Mouse (Mus musculus) heart, embryonic 16.5 days (tissue): Measurements from ENCODE around the gene Zdhhc5. TPM values are rescaled to one million over a fixed set of nuclear protein-coding genes. Genes with fewer than 3 reads are reported as not detected.

Experiments
- ATAC-seq: fragments of 200-750 bp; cut with Nextera tagmentation; replicated peaks from 2 replicates; pipeline ENCODE4 v1.8.0; 2017; ENCODE audit warnings: moderate number of reproducible peaks; ENCODE audit not compliant: insufficient read depth, low FRiP score; ENCODE audit errors: extremely low read depth
- H3K27ac ChIP-seq: fragments of 300-500 bp; sonication (generic); 2 replicates; pipeline ENCODE4 v1.5.1; 2014; ENCODE audit warnings: mild to moderate bottlenecking, low read length, control low read depth, moderate library complexity
- H3K27me3 ChIP-seq: fragments of 300-500 bp; sonication (generic); 2 replicates; pipeline ENCODE4 v1.6.1; 2014; ENCODE audit warnings: low read length, mixed read lengths; ENCODE audit not compliant: control insufficient read depth, insufficient read depth
- H3K36me3 ChIP-seq: fragments of 300-500 bp; sonication (generic); 2 replicates; pipeline ENCODE4 v1.6.1; 2014; ENCODE audit not compliant: control insufficient read depth, insufficient read depth
- H3K4me1 ChIP-seq: fragments of 300-500 bp; sonication (generic); 2 replicates; pipeline ENCODE4 v1.6.1; 2014; ENCODE audit warnings: low read length, mixed read lengths; ENCODE audit not compliant: control insufficient read depth, insufficient read depth
- H3K4me2 ChIP-seq: fragments of 300-500 bp; sonication (generic); 2 replicates; pipeline ENCODE4 v1.6.1; 2014; ENCODE audit warnings: low read depth, mild to moderate bottlenecking, control low read depth, low read length
- H3K4me3 ChIP-seq: fragments of 300-500 bp; sonication (generic); 2 replicates; pipeline ENCODE4 v1.5.1; 2014; ENCODE audit warnings: mild to moderate bottlenecking, control low read depth, low read length
- H3K9ac ChIP-seq: fragments of 300-500 bp; sonication (generic); 2 replicates; pipeline ENCODE4 v1.6.1; 2014; ENCODE audit warnings: low read length, control low read depth
- H3K9me3 ChIP-seq: fragments of 300-500 bp; sonication (generic); replicated peaks from 2 replicates; pipeline ENCODE4 v1.6.1; 2016; ENCODE audit warnings: low read length; ENCODE audit not compliant: control insufficient read depth
- WGBS: fragments of 180-500 bp; shearing (Covaris S2); extraction: QIAGEN DNeasy Blood & Tissue Kit; methylation state at CpG from one replicate; pipeline ENCODE4 v1.1.7; 2014; 5-methylcytosine and 5-hydroxymethylcytosine counted together
- polyA plus RNA-seq: library from polyadenylated mRNA; unstranded; fragments of >200 nt; fragmentation: Nextera tagmentation; extraction: Ambion mirVana; gene quantifications from 2 replicates; pipeline ENCODE4 v1.2.1, GENCODE M21; 2015

Gene Zdhhc5
- polyA plus RNA-seq, 1 experiment from 2014 or later: 21.7 TPM

DNA sequence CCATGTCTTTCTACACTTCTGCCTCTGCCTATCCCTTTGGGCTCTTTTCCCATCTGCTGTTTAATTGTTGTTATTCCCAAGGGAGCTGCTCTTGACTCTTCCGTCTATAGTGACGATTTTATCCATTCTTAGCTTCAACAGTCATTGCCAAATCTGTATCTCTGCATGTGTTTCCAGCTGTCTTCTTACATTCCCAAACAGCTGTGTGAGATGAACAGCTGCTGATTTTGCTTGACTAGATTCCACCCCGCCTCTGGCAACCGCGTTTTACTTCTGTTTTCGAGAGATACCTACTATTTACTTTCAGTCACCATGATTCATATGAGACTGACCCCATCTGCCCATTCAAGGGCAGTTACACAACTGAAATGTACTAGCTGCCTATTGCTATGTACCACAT is 35.1 kb upstream of the Zdhhc5 start:
- H3K4me1 ChIP-seq: no peaks in the 10 kb centered on the region
- H3K36me3 ChIP-seq: no peaks in the 10 kb centered on the region
- no peaks in the 10 kb centered on the region for H3K27me3 ChIP-seq
- no peak overlapping the region for H3K9ac ChIP-seq
- no peak overlapping the region for H3K4me3 ChIP-seq
- ATAC-seq: no peak
- no peak overlapping the region for H3K4me2 ChIP-seq
- no peak overlapping the region for H3K27ac ChIP-seq
- WGBS: 52% methylated on average over 6 of the region's 6 CpGs
- H3K9me3 ChIP-seq: no peaks in the 10 kb centered on the region

DNA sequence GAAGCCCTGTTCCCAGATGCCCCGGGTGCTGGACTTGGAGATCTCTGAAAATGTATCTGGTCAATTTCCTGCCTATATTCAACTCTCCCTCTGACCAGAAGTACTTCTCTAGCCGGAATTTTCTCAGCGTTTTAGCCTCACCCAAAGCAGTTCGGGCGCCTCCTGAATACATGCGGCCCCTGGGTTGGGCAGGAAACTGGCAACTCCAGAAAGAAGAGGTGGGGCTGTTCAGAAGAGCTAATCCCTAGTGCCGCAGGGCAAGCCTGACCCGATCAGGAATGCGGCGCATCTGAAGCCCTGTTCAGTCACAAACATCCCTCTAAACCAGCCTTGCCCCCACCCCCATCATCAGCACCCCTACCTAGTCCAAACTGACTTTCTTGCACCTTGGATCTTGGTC is 29.1 kb upstream of the Zdhhc5 start:
- ATAC-seq: peak; percentile 25
- peak overlapping the region; percentile 89 for H3K4me2 ChIP-seq
- 6% methylated on average over 10 of the region's 10 CpGs for WGBS

DNA sequence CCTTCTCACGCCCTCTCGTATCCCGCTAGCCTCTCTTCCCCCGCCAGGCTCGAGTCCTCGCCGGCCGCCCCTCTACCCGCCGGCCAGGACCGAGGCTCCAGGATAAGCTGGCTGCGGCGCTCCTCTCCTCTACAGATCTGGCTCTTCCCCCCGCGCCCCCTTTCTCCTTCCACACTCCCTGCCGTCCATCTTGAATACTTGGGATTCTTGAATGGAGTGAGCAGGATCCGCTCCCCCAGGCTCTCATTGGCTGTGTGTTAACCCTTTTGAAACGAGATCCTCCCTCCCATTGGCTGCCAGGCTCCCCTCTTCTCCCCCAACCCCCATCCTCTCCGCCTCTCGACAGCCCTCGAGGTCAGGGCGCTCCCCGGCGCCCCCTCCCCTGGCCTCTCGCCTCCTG is 28.6 kb upstream of the Zdhhc5 start, which contains the start of gene Gm19426:
Gene Gm19426 (minus strand): TSS at position 95 of the 400 bp plus-strand sequence.
- WGBS: 0% methylated on average over 25 of the region's 25 CpGs

More for the DNA sequence above, 29.1 kb upstream of the Zdhhc5 start:
- Histone ChIP-seq H3K9ac (peak overlapping the region; percentile 71), H3K27ac (peak overlapping the region; percentile 100), H3K36me3 (no peaks in the 10 kb centered on the region), H3K27me3 (no peaks in the 10 kb centered on the region), H3K4me1 (peaks cover 28% of the 10 kb centered on the region), H3K9me3 (no peaks in the 10 kb centered on the region), H3K4me3 (peak overlapping the region; percentile 94)

DNA sequence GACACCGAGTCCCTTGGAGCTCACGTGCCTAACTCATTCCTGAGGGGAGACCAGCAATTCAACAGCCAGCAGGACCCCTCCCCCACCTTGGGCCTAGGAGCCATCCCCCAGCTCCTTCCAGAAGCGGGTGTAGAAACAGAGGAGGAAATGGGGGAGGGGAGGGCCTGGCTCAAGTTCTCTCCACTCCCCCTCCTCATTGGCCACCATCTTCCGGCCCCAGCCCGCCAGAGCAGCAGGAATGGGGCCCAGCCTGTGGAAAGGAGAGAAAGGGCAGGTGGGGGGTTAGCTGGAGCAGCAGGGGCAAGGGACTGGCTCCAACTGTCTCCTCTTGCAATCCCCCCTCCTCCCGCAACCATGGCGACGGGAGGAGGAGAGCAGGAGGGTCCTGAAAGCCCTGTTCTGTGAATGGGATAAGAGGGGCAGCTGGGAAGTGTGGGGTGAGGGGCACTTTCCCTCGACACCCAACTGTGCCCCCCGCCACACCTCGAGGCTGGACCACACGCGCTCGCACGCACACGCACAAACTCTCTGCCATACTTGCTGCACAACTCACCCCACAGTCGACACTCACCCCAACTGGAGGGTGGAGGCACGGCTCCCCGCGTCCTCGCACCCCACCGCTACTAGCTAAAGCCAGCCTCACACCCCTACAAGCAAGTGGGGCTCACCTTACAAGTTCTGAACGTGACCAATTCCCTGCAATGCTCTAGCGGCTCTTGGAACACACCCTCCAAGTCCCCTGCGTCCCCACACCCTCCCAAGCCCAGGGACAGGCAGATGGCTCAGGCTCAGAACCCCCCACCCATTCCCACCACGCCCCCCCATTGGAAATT is 27.7 kb upstream of the Zdhhc5 start:
- peaks cover 37% of the 10 kb centered on the region for H3K4me1 ChIP-seq
- ATAC-seq: peak; percentile 38
- peak overlapping the region; percentile 100 for H3K27ac ChIP-seq
- no peaks in the 10 kb centered on the region for H3K27me3 ChIP-seq
- no peaks in the 10 kb centered on the region for H3K9me3 ChIP-seq
- peak overlapping the region; percentile 94 for H3K4me3 ChIP-seq
- H3K9ac ChIP-seq: peak overlapping the region; percentile 99
- no peaks in the 10 kb centered on the region for H3K36me3 ChIP-seq
- H3K4me2 ChIP-seq: peak overlapping the region; percentile 89
- WGBS: 2% methylated on average over 26 of the region's 26 CpGs

More for the DNA sequence above, 28.6 kb upstream of the Zdhhc5 start, which contains the start of gene Gm19426:
- H3K4me2 ChIP-seq: peak within 1 kb of the TSS; percentile 89
- H3K27me3 ChIP-seq: no peaks in the 10 kb centered on the region
- peak within 1 kb of the TSS; percentile 100 for H3K27ac ChIP-seq
- H3K36me3 ChIP-seq: no peaks in the 10 kb centered on the region
- peak within 1 kb of the TSS; percentile 99 for H3K9ac ChIP-seq
- H3K4me1 ChIP-seq: peaks cover 33% of the 10 kb centered on the region
- ATAC-seq: peak; percentile 91
- H3K4me3 ChIP-seq: peak within 1 kb of the TSS; percentile 94
- no peaks in the 10 kb centered on the region for H3K9me3 ChIP-seq

DNA sequence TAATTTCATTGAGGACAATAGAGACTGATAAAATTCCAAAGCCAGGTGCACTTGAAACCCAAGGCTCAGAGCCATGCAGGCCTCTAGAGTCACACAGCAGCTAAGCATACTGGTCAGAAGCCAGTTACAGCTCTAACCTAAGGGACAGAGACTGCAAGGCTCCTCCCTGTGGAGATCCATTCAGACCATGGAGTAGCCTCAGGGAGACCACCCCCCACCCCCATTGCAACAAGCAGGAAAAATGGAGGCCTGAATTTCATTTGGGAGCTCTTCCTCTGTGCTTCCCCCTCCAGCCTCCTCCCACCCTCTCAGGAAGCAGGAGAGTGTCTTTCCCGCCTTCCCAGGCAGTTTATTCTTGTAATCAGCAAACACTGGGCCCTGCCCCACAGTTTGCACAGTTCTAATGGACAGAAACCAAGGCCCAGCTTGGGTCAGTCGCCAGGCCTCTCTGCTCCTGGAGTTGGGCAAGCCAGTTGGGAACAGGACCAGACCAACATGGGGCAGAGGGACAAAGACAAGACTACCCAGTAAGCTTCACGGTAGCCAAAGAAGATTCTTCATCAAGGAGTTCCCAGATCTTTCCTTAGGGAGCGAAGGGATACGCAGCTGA is 27.0 kb upstream of the Zdhhc5 start:
- ATAC-seq: no peak

GRCm38 (mm10) chr2:84740608-84741333 is 25.8 kb upstream of the Zdhhc5 start:
- no peak for ATAC-seq
- WGBS: 63% methylated on average over 15 of the region's 15 CpGs
- Histone ChIP-seq H3K4me2 (peak overlapping the region; percentile 89), H3K27ac (peak overlapping the region; percentile 30; the same call in 1 of the 2 replicates), H3K36me3 (no peaks in the 10 kb centered on the region), H3K9ac (no peak overlapping the region), H3K4me1 (peaks cover 45% of the 10 kb centered on the region), H3K27me3 (peaks cover 5% of the 10 kb centered on the region; the same call in 1 of the 2 replicates), H3K4me3 (0 out of 2 replicates have a peak overlapping the region, but pooled peaks have one; percentile 2), H3K9me3 (no peaks in the 10 kb centered on the region)

More for the DNA sequence above, 27.0 kb upstream of the Zdhhc5 start:
- Histone ChIP-seq H3K9ac (peak overlapping the region; percentile 99), H3K4me1 (peaks cover 41% of the 10 kb centered on the region), H3K36me3 (no peaks in the 10 kb centered on the region), H3K4me3 (peak overlapping the region; percentile 94), H3K9me3 (no peaks in the 10 kb centered on the region), H3K27ac (peak overlapping the region; percentile 100), H3K27me3 (no peaks in the 10 kb centered on the region), H3K4me2 (peak overlapping the region; percentile 89)
- WGBS: 10% methylated on average over 5 of the region's 5 CpGs

GRCm38 (mm10) chr2:84738271-84738911 is 23.4 kb upstream of the Zdhhc5 start:
- Histone ChIP-seq H3K27me3 (peaks cover 10% of the 10 kb centered on the region), H3K4me2 (peak overlapping the region; percentile 59), H3K4me3 (peak overlapping the region; percentile 3), H3K9ac (peak overlapping the region; percentile 4), H3K27ac (0 out of 2 replicates have a peak overlapping the region, but pooled peaks have one; percentile 32), H3K9me3 (no peaks in the 10 kb centered on the region), H3K4me1 (peaks cover 49% of the 10 kb centered on the region), H3K36me3 (no peaks in the 10 kb centered on the region)
- no peak for ATAC-seq
- WGBS: 2% methylated on average over 12 of the region's 12 CpGs

DNA sequence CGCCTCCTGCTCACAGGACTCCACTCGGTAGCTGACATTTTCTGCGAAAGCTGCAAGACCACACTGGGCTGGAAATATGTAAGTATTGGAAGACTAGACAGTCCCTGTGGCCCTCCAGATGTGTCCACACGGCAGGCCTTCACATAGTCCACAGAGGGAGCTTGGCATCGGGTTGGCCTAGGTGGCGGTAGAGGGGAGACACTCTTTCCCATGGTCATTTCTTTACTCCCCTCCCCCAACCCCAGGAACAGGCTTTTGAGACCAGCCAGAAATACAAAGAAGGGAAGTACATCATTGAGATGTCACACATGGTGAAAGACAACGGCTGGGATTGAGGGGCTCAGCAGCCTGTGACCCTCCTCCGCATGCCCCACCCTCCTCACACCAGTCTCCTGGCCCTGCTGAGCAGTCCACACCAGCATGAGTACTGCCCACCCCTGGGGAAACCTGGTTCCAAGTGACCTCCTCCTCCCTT is 22.5 kb upstream of the Zdhhc5 start:
- no peak overlapping the region for H3K9ac ChIP-seq
- no peaks in the 10 kb centered on the region for H3K36me3 ChIP-seq
- 6% methylated on average over 8 of the region's 8 CpGs for WGBS
- no peak overlapping the region for H3K27ac ChIP-seq
- ATAC-seq: no peak
- peaks cover 11% of the 10 kb centered on the region for H3K27me3 ChIP-seq
- H3K4me1 ChIP-seq: peaks cover 49% of the 10 kb centered on the region
- peak overlapping the region; percentile 21; the same call in 1 of the 2 replicates for H3K4me2 ChIP-seq
- no peaks in the 10 kb centered on the region for H3K9me3 ChIP-seq
- H3K4me3 ChIP-seq: no peak overlapping the region
